Mouse (Mus musculus) heart, postnatal 0 days (tissue): ENCODE measurements around the gene Ano1. TPM values are rescaled to one million over a fixed set of nuclear protein-coding genes. Genes with fewer than 3 reads are reported as not detected.

Experiments used
- ATAC-seq: fragments of 200-750 bp; cut with Nextera tagmentation; 2 replicates; pipeline ENCODE4 v1.8.0; 2017; ENCODE audit warnings: low read depth, moderate number of reproducible peaks, moderate library complexity; ENCODE audit not compliant: insufficient read depth
- DNase-seq: peaks from one replicate; pipeline ENCODE4 v3.0.0-alpha.2; 2016; ENCODE audit warnings: low spot score
- H3K27ac ChIP-seq: fragments of 300-500 bp; sonication (generic); 2 replicates; pipeline ENCODE4 v1.5.1; 2014; ENCODE audit warnings: low read depth, mild to moderate bottlenecking
- H3K27me3 ChIP-seq: fragments of 300-500 bp; sonication (generic); 2 replicates; pipeline ENCODE4 v1.6.1; 2014; ENCODE audit warnings: low read length, mixed read lengths; ENCODE audit not compliant: control insufficient read depth, insufficient read depth
- H3K36me3 ChIP-seq: fragments of 300-500 bp; sonication (generic); replicated peaks from 2 replicates; pipeline ENCODE4 v1.6.1; 2014; ENCODE audit warnings: low read length, mixed read lengths; ENCODE audit not compliant: control insufficient read depth, insufficient read depth
- H3K4me1 ChIP-seq: fragments of 300-500 bp; sonication (generic); 2 replicates; pipeline ENCODE4 v1.6.1; 2014; ENCODE audit warnings: antibody characterized with exemption; ENCODE audit not compliant: control insufficient read depth, insufficient read depth
- H3K4me2 ChIP-seq: fragments of 300-500 bp; sonication (generic); 2 replicates; pipeline ENCODE4 v1.6.1; 2014; ENCODE audit warnings: low read depth, mild to moderate bottlenecking, low read length, moderate library complexity
- H3K4me3 ChIP-seq: fragments of 300-500 bp; sonication (generic); 2 replicates; pipeline ENCODE4 v1.5.1; 2014; ENCODE audit warnings: low read depth, low read length
- H3K9ac ChIP-seq: fragments of 300-500 bp; sonication (generic); replicated peaks from 2 replicates; pipeline ENCODE4 v1.6.1; 2014; ENCODE audit warnings: low read depth, low read length, mixed read lengths
- H3K9me3 ChIP-seq: fragments of 300-500 bp; sonication (generic); replicated peaks from 2 replicates; pipeline ENCODE4 v1.6.1; 2016; ENCODE audit warnings: low read length; ENCODE audit not compliant: control insufficient read depth
- CTCF ChIP-seq: IDR thresholded peaks from 2 replicates; pipeline ENCODE4 v1.5.1; 2016; ENCODE audit warnings: antibody characterized with exemption, control low read depth, low read depth
- EP300 ChIP-seq: IDR thresholded peaks from 2 replicates; pipeline ENCODE4 v1.6.1; 2016; ENCODE audit warnings: antibody characterized with exemption, low read depth
- WGBS: fragments of 180-500 bp; shearing (Covaris S2); extraction: QIAGEN DNeasy Blood & Tissue Kit; methylation state at CpG from one replicate; pipeline ENCODE4 v1.1.7; 2014; 5-methylcytosine and 5-hydroxymethylcytosine counted together
- polyA plus RNA-seq: library from polyadenylated mRNA; unstranded; fragments of >200 nt; fragmentation: Nextera tagmentation; extraction: Ambion mirVana; gene quantifications from 2 replicates; pipeline ENCODE4 v1.2.1, GENCODE M21; 2015
- total RNA-seq: library from RNA; depleted of rRNA; stranded (reverse); fragments of >200 nt; gene quantifications from 2 replicates; pipeline ENCODE4 v1.2.3, GENCODE M21; 2014; ENCODE audit warnings: low replicate concordance

The Ano1 gene
- total and polyA plus RNA-seq, 2 experiments from 2014 or later = 4.4 to 11.1 TPM

GRCm38 (mm10) chr7:144554123-144554472 lies 197.7 kb downstream of the Ano1 start:
- Histone ChIP-seq H3K36me3 (peaks cover 27% of the 10 kb centered on the region), H3K4me3 (peak overlapping the region; percentile 86), H3K27ac (peak overlapping the region; percentile 33; the same call in 1 of the 2 replicates), H3K4me2 (peak overlapping the region; percentile 88), H3K4me1 (peaks cover 21% of the 10 kb centered on the region), H3K27me3 (no peaks in the 10 kb centered on the region), H3K9ac (peak overlapping the region; percentile 49), H3K9me3 (no peaks in the 10 kb centered on the region)
- ATAC-seq (0 out of 2 replicates have a peak, but pooled peaks have one; percentile 2), DNase-seq (no peak)
- no peak for TF ChIP-seq CTCF
- no peak for TF ChIP-seq EP300
- WGBS = 23% methylated on average over 8 of the region's 8 CpGs

- TF ChIP-seq CTCF (no peak), EP300 (no peak)
- Histone ChIP-seq H3K4me1 (peaks cover 21% of the 10 kb centered on the region), H3K27me3 (no peaks in the 10 kb centered on the region), H3K36me3 (peaks cover 27% of the 10 kb centered on the region), H3K4me3 (peak within 1 kb of the TSS; percentile 86), H3K4me2 (peak within 1 kb of the TSS; percentile 88), H3K9ac (peak within 1 kb of the TSS; percentile 94), H3K27ac (peak within 1 kb of the TSS; percentile 76), H3K9me3 (no peaks in the 10 kb centered on the region)
- DNase-seq = peak; percentile 94
- ATAC-seq = peak; percentile 98
- under 1% methylated on average over 74 of the region's 97 CpGs for WGBS
Measured at GRCm38 (mm10) chr7:144553237-144554122, 198.3 kb downstream of the Ano1 start, which contains the start of gene Ppfia1. TSS of gene Ppfia1 (minus strand) at chr7:144553729.

DNA sequence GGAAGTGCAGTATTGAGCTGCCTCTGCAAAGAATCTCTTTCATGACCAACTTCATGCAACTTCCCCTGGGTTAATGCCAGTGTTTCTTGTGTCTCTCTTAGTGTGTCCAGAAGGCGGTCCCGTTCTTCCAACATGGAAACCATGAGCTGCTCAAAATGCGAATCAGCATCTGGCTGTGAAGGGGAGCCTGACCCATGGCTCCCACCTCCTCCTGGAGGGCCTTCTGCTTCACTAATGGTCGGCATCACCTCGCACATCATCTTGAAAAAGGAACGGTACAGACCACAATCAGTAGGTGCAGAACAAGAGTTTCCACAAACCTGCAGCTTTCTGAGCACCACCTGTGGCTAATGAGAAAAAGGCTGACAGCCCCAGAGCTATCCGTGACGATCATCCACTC lies 199.5 kb downstream of the Ano1 start:
- no peak overlapping the region for H3K27ac ChIP-seq
- H3K4me3 ChIP-seq = peak overlapping the region; percentile 86
- peak overlapping the region; percentile 94 for H3K9ac ChIP-seq
- H3K9me3 ChIP-seq = no peaks in the 10 kb centered on the region
- H3K36me3 ChIP-seq = peaks cover 33% of the 10 kb centered on the region
- peaks cover 21% of the 10 kb centered on the region for H3K4me1 ChIP-seq
- WGBS = 83% methylated on average over 8 of the region's 8 CpGs
- ATAC-seq (no peak), DNase-seq (no peak)
- peak overlapping the region; percentile 88 for H3K4me2 ChIP-seq
- no peak for TF ChIP-seq CTCF
- TF ChIP-seq EP300 = no peak
- no peaks in the 10 kb centered on the region for H3K27me3 ChIP-seq

DNA sequence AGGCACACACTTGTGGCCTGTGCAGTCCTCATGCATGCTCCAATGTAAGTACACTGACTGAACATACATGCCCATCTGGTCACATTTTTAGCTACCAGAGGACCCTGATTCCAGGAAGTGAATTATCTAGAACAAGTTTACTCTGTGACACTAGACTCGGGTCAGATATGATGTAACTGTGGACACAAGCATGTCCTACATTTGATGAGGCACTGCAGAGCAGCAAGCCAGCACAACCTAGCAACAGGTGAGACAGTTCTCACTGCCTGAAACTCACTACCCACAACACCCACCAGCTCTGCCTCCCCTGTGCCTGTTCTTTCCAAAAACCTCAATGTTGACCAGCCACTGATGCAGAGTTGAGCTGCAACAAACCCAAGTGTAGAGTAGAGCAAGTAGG lies 201.0 kb downstream of the Ano1 start:
- DNase-seq = no peak
- no peak for ATAC-seq
- Histone ChIP-seq H3K27ac (no peak overlapping the region), H3K9me3 (no peaks in the 10 kb centered on the region), H3K9ac (0 out of 2 replicates have a peak overlapping the region, but pooled peaks have one; percentile 1), H3K4me2 (peak overlapping the region; percentile 10; the same call in 1 of the 2 replicates), H3K36me3 (peaks cover 33% of the 10 kb centered on the region), H3K4me1 (peaks cover 22% of the 10 kb centered on the region), H3K4me3 (no peak overlapping the region), H3K27me3 (no peaks in the 10 kb centered on the region)
- WGBS = 33% methylated on average over 1 of the region's 1 CpGs
- TF ChIP-seq CTCF = no peak
- no peak for TF ChIP-seq EP300

DNA sequence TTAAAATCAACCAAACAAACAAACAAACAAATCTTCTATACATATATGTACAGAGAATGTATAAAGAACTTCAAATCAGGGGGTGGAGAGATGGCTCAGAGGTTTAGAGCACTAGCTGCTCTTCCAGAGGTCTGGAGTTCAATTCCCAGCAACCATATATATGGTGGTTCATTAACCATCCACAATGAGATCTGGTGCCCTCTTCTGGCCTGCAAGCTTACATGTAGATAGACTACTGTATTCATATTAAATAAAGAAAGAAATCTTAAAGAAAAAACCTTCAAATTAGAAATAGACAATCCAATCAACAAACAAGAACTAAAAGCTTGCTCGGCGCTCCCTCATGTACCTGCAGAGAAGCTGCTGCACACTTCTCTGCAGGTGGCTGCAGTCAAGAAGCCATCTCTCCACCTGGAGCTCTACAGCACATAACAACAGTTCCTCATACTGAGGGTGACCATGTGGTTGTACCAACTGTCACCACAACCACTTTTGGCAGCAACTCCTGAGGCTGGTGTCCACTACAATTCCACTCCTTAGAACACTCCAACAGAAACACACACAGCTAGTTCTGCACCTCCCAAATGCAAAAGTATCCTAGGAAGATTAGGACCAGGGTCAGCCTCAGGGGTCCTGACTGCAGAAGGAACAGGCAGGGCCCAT lies 201.7 kb downstream of the Ano1 start:
- Histone ChIP-seq H3K9me3 (no peaks in the 10 kb centered on the region), H3K4me2 (no peak overlapping the region; the same call in 1 of the 2 replicates), H3K27ac (no peak overlapping the region), H3K9ac (no peak overlapping the region), H3K36me3 (peaks cover 33% of the 10 kb centered on the region), H3K4me1 (peaks cover 29% of the 10 kb centered on the region), H3K4me3 (no peak overlapping the region), H3K27me3 (no peaks in the 10 kb centered on the region)
- 100% methylated on average over 2 of the region's 2 CpGs for WGBS
- no peak for TF ChIP-seq EP300
- no peak for TF ChIP-seq CTCF
- ATAC-seq (no peak), DNase-seq (no peak)
